Mouse (Mus musculus) heart, postnatal 0 days (tissue): ENCODE data around the gene 4930402F06Rik.

Source experiments
- CTCF ChIP-seq: IDR thresholded peaks from 2 replicates; pipeline ENCODE4 v1.5.1; 2016; ENCODE audit warnings: antibody characterized with exemption, control low read depth, low read depth
- EP300 ChIP-seq: IDR thresholded peaks from 2 replicates; pipeline ENCODE4 v1.6.1; 2016; ENCODE audit warnings: antibody characterized with exemption, low read depth

DNA sequence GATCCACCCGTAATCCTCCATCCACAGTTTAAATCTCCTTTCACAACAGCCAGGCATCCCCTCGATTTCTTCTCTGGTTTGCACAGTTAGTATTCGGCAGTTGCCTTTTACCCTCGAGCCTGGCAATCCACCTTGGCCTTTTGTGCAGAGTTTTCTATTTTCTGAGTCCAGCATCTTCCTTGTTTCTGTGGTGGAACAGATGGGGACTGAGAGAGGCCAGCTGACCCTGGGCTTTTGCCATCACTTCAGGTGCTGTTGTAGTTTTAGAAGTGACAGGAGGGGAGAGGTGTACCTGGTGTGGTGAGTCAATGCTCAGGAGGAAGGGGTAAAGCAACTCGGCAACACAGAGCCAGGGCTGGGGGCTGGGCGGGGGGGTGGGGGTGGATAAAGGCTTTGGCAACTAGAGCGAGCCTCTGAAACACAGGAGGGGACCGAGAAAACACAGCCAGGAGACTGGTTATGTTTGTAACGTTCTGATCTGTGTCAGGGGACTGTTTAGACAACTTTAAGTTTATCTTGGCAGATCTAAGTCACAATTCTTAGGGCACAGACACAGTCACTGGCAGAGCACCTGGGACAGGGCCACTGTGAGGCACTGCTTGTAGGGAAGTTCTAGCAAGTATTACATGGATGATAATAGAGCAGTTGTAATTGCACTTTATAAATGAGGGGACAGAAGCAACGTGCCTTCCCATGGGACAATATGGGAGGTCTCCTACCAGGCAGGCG is 68.7 kb downstream of the 4930402F06Rik start:
- TF ChIP-seq CTCF, result no peak
- TF ChIP-seq EP300, result no peak
